Mouse (Mus musculus) liver, postnatal 0 days (tissue): ENCODE measurements at regions not wholly inside any gene's neighbourhood (a gene's known extent, or its start where the extent isn't known, plus 50 kb on each side); places are given as distances from the start of the nearest gene placed in this dataset.

ENCODE experiments used
- CTCF ChIP-seq: sonication (generic); IDR thresholded peaks from 2 replicates; pipeline ENCODE4 v1.5.1; 2016; ENCODE audit warnings: antibody characterized with exemption, low read depth
- EP300 ChIP-seq: IDR thresholded peaks from 2 replicates; pipeline ENCODE4 v1.6.1; 2016; ENCODE audit warnings: antibody characterized with exemption, low read depth, mild to moderate bottlenecking

DNA sequence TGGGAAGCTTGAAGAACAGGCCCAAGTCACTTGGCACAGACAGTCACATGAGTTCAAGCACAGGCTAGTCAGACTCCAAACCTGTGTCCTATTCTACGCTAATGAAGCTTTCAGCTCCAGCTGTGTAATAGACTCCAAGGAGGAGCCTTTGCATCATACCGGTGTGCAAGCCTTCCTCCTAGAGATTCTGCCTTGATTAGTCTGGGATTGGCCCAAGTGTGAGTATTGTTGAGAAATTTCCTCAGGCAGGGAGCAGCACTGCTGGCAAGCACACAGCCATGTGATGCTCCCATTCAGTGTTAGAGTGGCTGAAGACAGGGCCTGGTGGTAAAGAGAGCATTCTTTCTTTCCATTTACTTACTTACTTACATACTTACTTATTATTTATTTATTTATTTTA, 171.5 kb upstream of the Lrig3 start:
- TF ChIP-seq EP300: no peak
- no peak for TF ChIP-seq CTCF
